Mouse (Mus musculus) hindbrain, embryonic 14.5 days (tissue): ENCODE data around the gene Pabpc1l. TPM values are rescaled to one million over a fixed set of nuclear protein-coding genes. Genes with fewer than 3 reads are reported as not detected.
"Not testable (repeated sequence)": the region's sequence is repeated elsewhere in the genome, so short reads cannot be mapped to it uniquely, and the experiment has no call there.

Experiments
- ATAC-seq: fragments of 200-750 bp; cut with Nextera tagmentation; 2 replicates; pipeline ENCODE4 v1.8.0; 2017; ENCODE audit warnings: moderate number of reproducible peaks, mild to moderate bottlenecking, moderate TSS enrichment, moderate library complexity; ENCODE audit not compliant: low FRiP score
- DNase-seq: peaks from one replicate; pipeline ENCODE4 v3.0.0-alpha.2; 2015; ENCODE audit warnings: low spot score
- H3K27ac ChIP-seq: fragments of 300-500 bp; sonication (generic); 2 replicates; pipeline ENCODE4 v1.5.1; 2014; ENCODE audit warnings: mild to moderate bottlenecking, moderate library complexity
- H3K27me3 ChIP-seq: fragments of 300-500 bp; sonication (generic); 2 replicates; pipeline ENCODE4 v1.6.1; 2014; ENCODE audit warnings: mild to moderate bottlenecking, low read length, mixed read lengths; ENCODE audit not compliant: control insufficient read depth, insufficient read depth
- H3K36me3 ChIP-seq: fragments of 300-500 bp; sonication (generic); replicated peaks from 2 replicates; pipeline ENCODE4 v1.6.1; 2014; ENCODE audit not compliant: control insufficient read depth, insufficient read depth
- H3K4me1 ChIP-seq: fragments of 300-500 bp; sonication (generic); replicated peaks from 2 replicates; pipeline ENCODE4 v1.6.1; 2014; ENCODE audit warnings: antibody characterized with exemption, low read length, mixed read lengths; ENCODE audit not compliant: control insufficient read depth, insufficient read depth
- H3K4me2 ChIP-seq: fragments of 300-500 bp; sonication (generic); replicated peaks from 2 replicates; pipeline ENCODE4 v1.6.1; 2014; ENCODE audit warnings: mild to moderate bottlenecking, moderate library complexity
- H3K4me3 ChIP-seq: fragments of 300-500 bp; sonication (generic); replicated peaks from 2 replicates; pipeline ENCODE4 v1.5.1; 2014; ENCODE audit warnings: mild to moderate bottlenecking, low read length
- H3K9ac ChIP-seq: fragments of 300-500 bp; sonication (generic); 2 replicates; pipeline ENCODE4 v1.6.1; 2014
- H3K9me3 ChIP-seq: fragments of 300-500 bp; sonication (generic); 2 replicates; pipeline ENCODE4 v1.6.1; 2016; ENCODE audit warnings: low read length; ENCODE audit not compliant: control insufficient read depth
- WGBS: fragments of 180-500 bp; shearing (Covaris S2); extraction: QIAGEN DNeasy Blood & Tissue Kit; methylation state at CpG from one replicate; pipeline ENCODE4 v1.1.7; 2014; 5-methylcytosine and 5-hydroxymethylcytosine counted together
- polyA plus RNA-seq: library from polyadenylated mRNA; unstranded; fragments of >200 nt; fragmentation: Nextera tagmentation; extraction: Ambion mirVana; gene quantifications from 2 replicates; pipeline ENCODE4 v1.2.1, GENCODE M21; 2014

Pabpc1l gene
- polyA plus RNA-seq, 1 experiment from 2014 or later = 1.6 TPM

- no peak overlapping the region for H3K27ac ChIP-seq
- WGBS = 92% methylated on average over 8 of the region's 8 CpGs
- peaks cover 71% of the 10 kb centered on the region for H3K36me3 ChIP-seq
Observed at GRCm38 (mm10) chr2:164053767-164054166, 28.5 kb downstream of the Pabpc1l start.

GRCm38 (mm10) chr2:164054671-164055070, 29.4 kb downstream of the Pabpc1l start:
- Histone ChIP-seq H3K4me3 (no peak overlapping the region), H3K4me1 (no peaks in the 10 kb centered on the region), H3K9ac (no peak overlapping the region), H3K27ac (no peak overlapping the region), H3K36me3 (peaks cover 80% of the 10 kb centered on the region), H3K4me2 (no peak overlapping the region), H3K9me3 (no peaks in the 10 kb centered on the region), H3K27me3 (no peaks in the 10 kb centered on the region)
- DNase-seq (no peak), ATAC-seq (no peak)
- 95% methylated on average over 8 of the region's 8 CpGs for WGBS

More at GRCm38 (mm10) chr2:164053767-164054166, 28.5 kb downstream of the Pabpc1l start:
- no peaks in the 10 kb centered on the region for H3K4me1 ChIP-seq
- no peaks in the 10 kb centered on the region for H3K9me3 ChIP-seq
- no peaks in the 10 kb centered on the region for H3K27me3 ChIP-seq
- ATAC-seq (no peak), DNase-seq (no peak)
- no peak overlapping the region for H3K4me2 ChIP-seq
- no peak overlapping the region for H3K9ac ChIP-seq
- H3K4me3 ChIP-seq = no peak overlapping the region

GRCm38 (mm10) chr2:164059634-164060235, 34.5 kb downstream of the Pabpc1l start:
- no peaks in the 10 kb centered on the region for H3K4me1 ChIP-seq

GRCm38 (mm10) chr2:164070142-164070764, 45.0 kb downstream of the Pabpc1l start, which contains the start of gene Stk4:
TSS of gene Stk4 (plus strand) at chr2:164070322.
- H3K36me3 ChIP-seq = peaks cover 15% of the 10 kb centered on the region
- DNase-seq = peak; percentile 47
- peak within 1 kb of the TSS; percentile 95 for H3K4me3 ChIP-seq
- peak within 1 kb of the TSS; percentile 85 for H3K27ac ChIP-seq
- under 1% methylated on average over 45 of the region's 45 CpGs for WGBS
- peak within 1 kb of the TSS; percentile 88 for H3K4me2 ChIP-seq
- no peaks in the 10 kb centered on the region for H3K9me3 ChIP-seq
- no peaks in the 10 kb centered on the region for H3K27me3 ChIP-seq
- ATAC-seq = peak; percentile 40; the same call in 1 of the 2 replicates
- peak within 1 kb of the TSS; percentile 85 for H3K9ac ChIP-seq
- H3K4me1 ChIP-seq = peaks cover 19% of the 10 kb centered on the region

More at GRCm38 (mm10) chr2:164059634-164060235, 34.5 kb downstream of the Pabpc1l start:
- WGBS = 91% methylated on average over 8 of the region's 8 CpGs
- H3K4me2 ChIP-seq = no peak overlapping the region
- no peak for ATAC-seq
- no peaks in the 10 kb centered on the region for H3K27me3 ChIP-seq
- H3K27ac ChIP-seq = no peak overlapping the region
- H3K9ac ChIP-seq = no peak overlapping the region
- no peaks in the 10 kb centered on the region for H3K9me3 ChIP-seq
- DNase-seq = no peak
- no peak overlapping the region for H3K4me3 ChIP-seq
- H3K36me3 ChIP-seq = peaks cover 91% of the 10 kb centered on the region

GRCm38 (mm10) chr2:164070765-164071436, 45.7 kb downstream of the Pabpc1l start, which contains the start of gene Tomm34:
TSS of gene Tomm34 (minus strand) at chr2:164071169.
- ATAC-seq (peak; percentile 93), DNase-seq (peak; percentile 95)
- H3K27ac ChIP-seq = peak within 1 kb of the TSS; percentile 85
- H3K4me2 ChIP-seq = peak within 1 kb of the TSS; percentile 88
- H3K27me3 ChIP-seq = no peaks in the 10 kb centered on the region
- H3K4me3 ChIP-seq = peak within 1 kb of the TSS; percentile 95
- H3K4me1 ChIP-seq = peaks cover 19% of the 10 kb centered on the region
- H3K36me3 ChIP-seq = peaks cover 9% of the 10 kb centered on the region; the same call in 1 of the 2 replicates
- peak within 1 kb of the TSS; percentile 85 for H3K9ac ChIP-seq
- under 1% methylated on average over 43 of the region's 55 CpGs for WGBS
- H3K9me3 ChIP-seq = no peaks in the 10 kb centered on the region

- Histone ChIP-seq H3K4me1 (peaks cover 19% of the 10 kb centered on the region), H3K4me3 (peak overlapping the region; percentile 95), H3K9ac (peak overlapping the region; percentile 85; the same call in 1 of the 2 replicates), H3K4me2 (peak overlapping the region; percentile 88), H3K27ac (peak overlapping the region; percentile 85)
- DNase-seq, H3K9me3 ChIP-seq, ATAC-seq, H3K36me3 ChIP-seq, H3K27me3 ChIP-seq: not testable (repeated sequence)
- 79% methylated on average over 11 of the region's 11 CpGs for WGBS
Observed at GRCm38 (mm10) chr2:164071437-164071820, 46.2 kb downstream of the Pabpc1l start.

- Histone ChIP-seq H3K9ac (no peak overlapping the region), H3K4me1 (peaks cover 19% of the 10 kb centered on the region), H3K4me2 (no peak overlapping the region), H3K27me3 (no peaks in the 10 kb centered on the region), H3K36me3 (0 out of 2 replicates have a peak, but pooled peaks cover 4% of the 10 kb centered on the region), H3K9me3 (no peaks in the 10 kb centered on the region), H3K27ac (no peak overlapping the region), H3K4me3 (no peak overlapping the region)
- ATAC-seq (no peak), DNase-seq (no peak)
- 92% methylated on average over 2 of the region's 2 CpGs for WGBS
Observed at GRCm38 (mm10) chr2:164072109-164072508, 46.9 kb downstream of the Pabpc1l start.

GRCm38 (mm10) chr2:164073120-164073519, 47.9 kb downstream of the Pabpc1l start:
- no peak overlapping the region for H3K4me2 ChIP-seq
- 90% methylated on average over 7 of the region's 7 CpGs for WGBS
- DNase-seq (no peak), ATAC-seq (no peak)
- no peak overlapping the region for H3K9ac ChIP-seq
- no peak overlapping the region for H3K27ac ChIP-seq
- H3K4me3 ChIP-seq = no peak overlapping the region
- no peaks in the 10 kb centered on the region for H3K9me3 ChIP-seq
- H3K36me3 ChIP-seq = 0 out of 2 replicates have a peak, but pooled peaks cover 4% of the 10 kb centered on the region
- H3K27me3 ChIP-seq = no peaks in the 10 kb centered on the region
- H3K4me1 ChIP-seq = peaks cover 19% of the 10 kb centered on the region
